Mouse (Mus musculus) limb, embryonic 12.5 days (tissue): Measurements from ENCODE around the gene Nrros. TPM values are rescaled to one million over a fixed set of nuclear protein-coding genes. Genes with fewer than 3 reads are reported as not detected.

Source experiments
- polyA plus RNA-seq: library from polyadenylated mRNA; unstranded; fragments of >200 nt; fragmentation: Nextera tagmentation; extraction: Ambion mirVana; gene quantifications from 2 replicates; pipeline ENCODE4 v1.2.1, GENCODE M21; 2016

The Nrros gene
- polyA plus RNA-seq, 1 experiment from 2014 or later: 9.4 TPM

Other genes with a start within 250 kb of the Nrros start
- 0.91 and 1.2 TPM in 2 replicates for gene Pigz, start 231.7 kb downstream of the Nrros start, polyA plus RNA-seq
- 77.5 and 83.7 TPM in 2 replicates for gene 0610012G03Rik, start 217.1 kb downstream of the Nrros start, polyA plus RNA-seq
- 148 and 149 TPM in 2 replicates for gene Ncbp2, start 217.1 kb downstream of the Nrros start, polyA plus RNA-seq
- 24.8 and 24.9 TPM in 2 replicates for gene Senp5, start 162.3 kb downstream of the Nrros start, polyA plus RNA-seq
- gene Pak2, start 86.3 kb downstream of the Nrros start, polyA plus RNA-seq: 37.9 and 38.0 TPM in 2 replicates
- 120 and 124 TPM in 2 replicates for gene Pigx, start 65.9 kb downstream of the Nrros start, polyA plus RNA-seq
- 34.1 and 35.9 TPM in 2 replicates for gene Cep19, start 65.8 kb downstream of the Nrros start, polyA plus RNA-seq
- gene Bex6, start 14.2 kb upstream of the Nrros start, polyA plus RNA-seq: not detected in 2 replicates
- 20.1 and 23.9 TPM in 2 replicates for gene Fbxo45, start 81.6 kb upstream of the Nrros start, polyA plus RNA-seq
- gene Wdr53, start 81.6 kb upstream of the Nrros start, polyA plus RNA-seq: 18.4 and 19.0 TPM in 2 replicates
- not detected in 2 replicates for gene Smco1, start 105.9 kb upstream of the Nrros start, polyA plus RNA-seq
- 35.7 and 39.7 TPM in 2 replicates for gene Rnf168, start 111.9 kb upstream of the Nrros start, polyA plus RNA-seq
- gene Ubxn7, start 166.7 kb upstream of the Nrros start, polyA plus RNA-seq: 34.6 and 34.8 TPM in 2 replicates
- not detected in 2 replicates for gene Tm4sf19, start 234.9 kb upstream of the Nrros start, polyA plus RNA-seq